Mouse (Mus musculus): ENCODE data around the gene Cyp2c67. TPM values are rescaled to one million over a fixed set of nuclear protein-coding genes. Genes with fewer than 3 reads are reported as not detected.
"Not testable (repeated sequence)": the region's sequence is repeated elsewhere in the genome, so short reads cannot be mapped to it uniquely, and the experiment has no call there.

Gene Cyp2c67
- not detected in 2 replicates for polyA plus RNA-seq (2012; rRNA removed)

GRCm38 (mm10) chr19:39648938-39649337 lies at the start of gene Cyp2c67:
Gene Cyp2c67 (minus strand): TSS chr19:39649051.
- no peak for DNase-seq
- Histone ChIP-seq H3K4me1 (ENCODE audit: control insufficient read depth, insufficient read depth, low read length) (no peaks in the 10 kb centered on the region), H3K4me3 (replicated peaks; ENCODE audit: extremely low read depth, low read depth, low read length) (no peak within 1 kb of the TSS)
- 83% methylated on average over 1 of the region's 1 CpGs for WGBS
- TF ChIP-seq POLR2A (IDR thresholded peaks at IDR 0.05; ENCODE audit: borderline replicate concordance, extremely low read depth, low read depth, low read length), result no peak
- no peak for TF ChIP-seq CTCF (IDR thresholded peaks at IDR 0.05; ENCODE audit: insufficient read depth, low read length)

- not testable (repeated sequence) for DNase-seq; H3K4me1 ChIP-seq (ENCODE audit: control insufficient read depth, insufficient read depth, low read length); H3K4me3 ChIP-seq (replicated peaks; ENCODE audit: extremely low read depth, low read depth, low read length)
Measured at GRCm38 (mm10) chr19:39665650-39666049, 16.8 kb upstream of the Cyp2c67 start.

GRCm38 (mm10) chr19:39652381-39652780 lies 3.5 kb upstream of the Cyp2c67 start:
- Histone ChIP-seq H3K4me1 (ENCODE audit: control insufficient read depth, insufficient read depth, low read length) (no peaks in the 10 kb centered on the region), H3K4me3 (replicated peaks; ENCODE audit: extremely low read depth, low read depth, low read length) (no peak overlapping the region)
- no peak for DNase-seq
- WGBS, result 32% methylated on average over 1 of the region's 1 CpGs
- TF ChIP-seq CTCF (IDR thresholded peaks at IDR 0.05; ENCODE audit: insufficient read depth, low read length) (no peak), POLR2A (IDR thresholded peaks at IDR 0.05; ENCODE audit: borderline replicate concordance, extremely low read depth, low read depth, low read length) (no peak)

- H3K4me1 ChIP-seq (ENCODE audit: control insufficient read depth, insufficient read depth, low read length), result no peaks in the 10 kb centered on the region
- WGBS, result 85% methylated on average over 9 of the region's 9 CpGs
- H3K4me3 ChIP-seq (replicated peaks; ENCODE audit: extremely low read depth, low read depth, low read length), result no peak overlapping the region
- no peak for DNase-seq
- TF ChIP-seq CTCF (IDR thresholded peaks at IDR 0.05; ENCODE audit: insufficient read depth, low read length) (no peak), POLR2A (IDR thresholded peaks at IDR 0.05; ENCODE audit: borderline replicate concordance, extremely low read depth, low read depth, low read length) (no peak)
Measured at GRCm38 (mm10) chr19:39647519-39647918, 1.3 kb downstream of the Cyp2c67 start.

- 84% methylated on average over 7 of the region's 7 CpGs for WGBS
- not testable (repeated sequence) for H3K4me3 ChIP-seq (replicated peaks; ENCODE audit: extremely low read depth, low read depth, low read length); DNase-seq; H3K4me1 ChIP-seq (ENCODE audit: control insufficient read depth, insufficient read depth, low read length)
Measured at GRCm38 (mm10) chr19:39644551-39644950, 4.3 kb downstream of the Cyp2c67 start.

Other genes with a start within 250 kb of the Cyp2c67 start
- gene Cyp2c38, start 186.0 kb downstream of the Cyp2c67 start, polyA plus RNA-seq (2012; rRNA removed), result 0.05 TPM in 1 of 2 replicates, not detected in the other
- not detected in 2 replicates for gene Cyp2c39, start 138.2 kb downstream of the Cyp2c67 start, polyA plus RNA-seq (2012; rRNA removed)
- gene Cyp2c68, start 92.0 kb upstream of the Cyp2c67 start, polyA plus RNA-seq (2012; rRNA removed), result 0.12 TPM in 1 of 2 replicates, not detected in the other
- not detected in 2 replicates for gene Cyp2c40, start 163.8 kb upstream of the Cyp2c67 start, polyA plus RNA-seq (2012; rRNA removed)
- not detected in 2 replicates for gene Cyp2c69, start 237.7 kb upstream of the Cyp2c67 start, polyA plus RNA-seq (2012; rRNA removed)

Measured in lung, adult 2 months (tissue).